Mouse (Mus musculus): Measurements from ENCODE around the gene Prrxl1.
A peak's percentile ranks its signal among the peaks of the same experiment; 100 is the strongest.

Gene Prrxl1

GRCm38 (mm10) chr14:32599290-32600041 lies at the start of gene Prrxl1:
Prrxl1 (plus strand) TSS chr14:32599407.
- no peaks in the 10 kb centered on the region for H3K36me3 ChIP-seq (ENCODE audit: control insufficient read depth, insufficient read depth, low read length, poor library complexity, severe bottlenecking)
- no peaks in the 10 kb centered on the region for H3K27me3 ChIP-seq (ENCODE audit: control insufficient read depth, insufficient read depth, low read length, poor library complexity, severe bottlenecking)
- DNase-seq (ENCODE audit: low read depth, low spot score), result no peak

- H3K36me3 ChIP-seq (ENCODE audit: control insufficient read depth, insufficient read depth, low read length, poor library complexity, severe bottlenecking), result peaks cover 13% of the 10 kb centered on the region
- no peak for DNase-seq (ENCODE audit: low read depth, low spot score)
- no peaks in the 10 kb centered on the region for H3K27me3 ChIP-seq (ENCODE audit: control insufficient read depth, insufficient read depth, low read length, poor library complexity, severe bottlenecking)
Measured at GRCm38 (mm10) chr14:32551854-32552253, 47.4 kb upstream of the Prrxl1 start.

GRCm38 (mm10) chr14:32553198-32553903 lies 45.9 kb upstream of the Prrxl1 start:
- H3K36me3 ChIP-seq (ENCODE audit: control insufficient read depth, insufficient read depth, low read length, poor library complexity, severe bottlenecking), result peaks cover 14% of the 10 kb centered on the region
- no peaks in the 10 kb centered on the region for H3K27me3 ChIP-seq (ENCODE audit: control insufficient read depth, insufficient read depth, low read length, poor library complexity, severe bottlenecking)
- DNase-seq (ENCODE audit: low read depth, low spot score), result no peak

- no peak for DNase-seq (ENCODE audit: low read depth, low spot score)
- peaks cover 12% of the 10 kb centered on the region for H3K36me3 ChIP-seq (ENCODE audit: control insufficient read depth, insufficient read depth, low read length, poor library complexity, severe bottlenecking)
- H3K27me3 ChIP-seq (ENCODE audit: control insufficient read depth, insufficient read depth, low read length, poor library complexity, severe bottlenecking), result no peaks in the 10 kb centered on the region
Measured at GRCm38 (mm10) chr14:32554860-32555526, 44.2 kb upstream of the Prrxl1 start.

- H3K36me3 ChIP-seq (ENCODE audit: control insufficient read depth, insufficient read depth, low read length, poor library complexity, severe bottlenecking), result peaks cover 11% of the 10 kb centered on the region
- H3K27me3 ChIP-seq (ENCODE audit: control insufficient read depth, insufficient read depth, low read length, poor library complexity, severe bottlenecking), result no peaks in the 10 kb centered on the region
- DNase-seq (ENCODE audit: low read depth, low spot score), result no peak
Measured at GRCm38 (mm10) chr14:32561428-32561827, 37.8 kb upstream of the Prrxl1 start.

GRCm38 (mm10) chr14:32563661-32564060 lies 35.5 kb upstream of the Prrxl1 start:
- no peak for DNase-seq (ENCODE audit: low read depth, low spot score)
- Histone ChIP-seq H3K27me3 (ENCODE audit: control insufficient read depth, insufficient read depth, low read length, poor library complexity, severe bottlenecking) (no peaks in the 10 kb centered on the region), H3K36me3 (ENCODE audit: control insufficient read depth, insufficient read depth, low read length, poor library complexity, severe bottlenecking) (peaks cover 8% of the 10 kb centered on the region)

- no peak for DNase-seq (ENCODE audit: low read depth, low spot score)
- Histone ChIP-seq H3K36me3 (ENCODE audit: control insufficient read depth, insufficient read depth, low read length, poor library complexity, severe bottlenecking) (peaks cover 6% of the 10 kb centered on the region; the same call in 1 of the 2 replicates), H3K27me3 (ENCODE audit: control insufficient read depth, insufficient read depth, low read length, poor library complexity, severe bottlenecking) (no peaks in the 10 kb centered on the region)
Measured at GRCm38 (mm10) chr14:32572519-32572918, 26.7 kb upstream of the Prrxl1 start.

- no peak for DNase-seq (ENCODE audit: low read depth, low spot score)
- no peaks in the 10 kb centered on the region for H3K27me3 ChIP-seq (ENCODE audit: control insufficient read depth, insufficient read depth, low read length, poor library complexity, severe bottlenecking)
- H3K36me3 ChIP-seq (ENCODE audit: control insufficient read depth, insufficient read depth, low read length, poor library complexity, severe bottlenecking), result peaks cover 2% of the 10 kb centered on the region; the same call in 1 of the 2 replicates
Measured at GRCm38 (mm10) chr14:32578420-32578819, 20.8 kb upstream of the Prrxl1 start.

- DNase-seq (ENCODE audit: low read depth, low spot score), result no peak
- H3K36me3 ChIP-seq (ENCODE audit: control insufficient read depth, insufficient read depth, low read length, poor library complexity, severe bottlenecking), result no peaks in the 10 kb centered on the region
Measured at GRCm38 (mm10) chr14:32583696-32584095, 15.5 kb upstream of the Prrxl1 start.

GRCm38 (mm10) chr14:32587013-32587784 lies 12.0 kb upstream of the Prrxl1 start:
- Histone ChIP-seq H3K27me3 (ENCODE audit: control insufficient read depth, insufficient read depth, low read length, poor library complexity, severe bottlenecking) (no peaks in the 10 kb centered on the region), H3K36me3 (ENCODE audit: control insufficient read depth, insufficient read depth, low read length, poor library complexity, severe bottlenecking) (no peaks in the 10 kb centered on the region)
- peak; percentile 70 for DNase-seq (ENCODE audit: low read depth, low spot score)

More at GRCm38 (mm10) chr14:32583696-32584095, 15.5 kb upstream of the Prrxl1 start:
- H3K27me3 ChIP-seq (ENCODE audit: control insufficient read depth, insufficient read depth, low read length, poor library complexity, severe bottlenecking), result no peaks in the 10 kb centered on the region

- no peak for DNase-seq (ENCODE audit: low read depth, low spot score)
- Histone ChIP-seq H3K36me3 (ENCODE audit: control insufficient read depth, insufficient read depth, low read length, poor library complexity, severe bottlenecking) (no peaks in the 10 kb centered on the region), H3K27me3 (ENCODE audit: control insufficient read depth, insufficient read depth, low read length, poor library complexity, severe bottlenecking) (no peaks in the 10 kb centered on the region)
Measured at GRCm38 (mm10) chr14:32590377-32590776, 8.8 kb upstream of the Prrxl1 start.

GRCm38 (mm10) chr14:32597232-32598231 lies 1.7 kb upstream of the Prrxl1 start:
- H3K27me3 ChIP-seq (ENCODE audit: control insufficient read depth, insufficient read depth, low read length, poor library complexity, severe bottlenecking), result no peaks in the 10 kb centered on the region
- peak; percentile 59 for DNase-seq (ENCODE audit: low read depth, low spot score)

GRCm38 (mm10) chr14:32598437-32599219 lies 579 bp upstream of the Prrxl1 start:
- no peaks in the 10 kb centered on the region for H3K36me3 ChIP-seq (ENCODE audit: control insufficient read depth, insufficient read depth, low read length, poor library complexity, severe bottlenecking)
- DNase-seq (ENCODE audit: low read depth, low spot score), result no peak
- H3K27me3 ChIP-seq (ENCODE audit: control insufficient read depth, insufficient read depth, low read length, poor library complexity, severe bottlenecking), result no peaks in the 10 kb centered on the region

More at GRCm38 (mm10) chr14:32597232-32598231, 1.7 kb upstream of the Prrxl1 start:
- H3K36me3 ChIP-seq (ENCODE audit: control insufficient read depth, insufficient read depth, low read length, poor library complexity, severe bottlenecking), result no peaks in the 10 kb centered on the region

Measured in splenic B cell, adult 2 months (primary cell).